Comparison of ENCODE assay signal across 17 mouse cellular contexts in genomic region chr17:85975077-85975476, GRCm38 (mm10).
A peak's percentile ranks its signal among the peaks of the same experiment; 100 is the strongest.
DNase-seq lines count a peak whose midpoint lies in the region; ATAC-seq and TF ChIP-seq lines count a peak whose summit lies in the region.
"Had no signal": no experiment of that assay in that cellular context is flagged by ENCODE, and none has a peak within 500 bp of the region (broad histone marks: within the 10 kb centered on the region; RNA-seq: fewer than 3 reads in every experiment).

No protein-coding gene starts in this region.

- no peaks in the 10 kb centered on the region for H3K27me3 ChIP-seq in heart, embryonic 12.5 days (replicated peaks)
- H3K27me3 ChIP-seq in midbrain, postnatal 0 days (ENCODE audit: insufficient read depth, low read length), result no peaks in the 10 kb centered on the region
- no peaks in the 10 kb centered on the region for H3K27me3 ChIP-seq in midbrain, embryonic 14.5 days (ENCODE audit: control insufficient read depth, insufficient read depth, low read length)
- H3K27me3 ChIP-seq in myocyte (ENCODE audit: control insufficient read depth, insufficient read depth, insufficient read length), result no peaks in the 10 kb centered on the region
- no peaks in the 10 kb centered on the region for H3K27me3 ChIP-seq in liver, postnatal 0 days (ENCODE audit: insufficient read depth, low read length)
- H3K27me3 ChIP-seq: embryonic facial prominence, embryonic 12.5 days; forebrain, embryonic 13.5 days; limb, embryonic 12.5 days; neural tube, embryonic 12.5 days had no signal

- peak; percentile 9 for DNase-seq in adrenal gland, postnatal 10 days
- no peak for DNase-seq in adrenal gland, adult 8-10 months
- peak; percentile 25 to 35 for DNase-seq in heart, adult 9 months (ENCODE audit: low spot score in 2 of 2)
- DNase-seq in midbrain, postnatal 0 days (ENCODE audit: low spot score), result peak; percentile 8
- no peak for DNase-seq in midbrain, embryonic 14.5 days
- DNase-seq in liver, postnatal 0 days, result no peak
- DNase-seq: cerebellum, postnatal 36 days; gastrocnemius, postnatal 10 days; kidney, adult 9 months; lung, embryonic 14.5 days had no signal

- H3K4me1 ChIP-seq in heart, embryonic 12.5 days (replicated peaks), result no peaks in the 10 kb centered on the region
- H3K4me1 ChIP-seq in midbrain, postnatal 0 days (ENCODE audit: insufficient read depth, low read length), result no peaks in the 10 kb centered on the region
- no peaks in the 10 kb centered on the region for H3K4me1 ChIP-seq in midbrain, embryonic 14.5 days (ENCODE audit: control insufficient read depth, insufficient read depth, low read length)
- H3K4me1 ChIP-seq in liver, postnatal 0 days (ENCODE audit: insufficient read depth), result no peaks in the 10 kb centered on the region
- H3K4me1 ChIP-seq: forebrain, embryonic 13.5 days had no signal

- no peaks in the 10 kb centered on the region for H3K36me3 ChIP-seq in heart, embryonic 12.5 days
- H3K36me3 ChIP-seq in midbrain, postnatal 0 days (ENCODE audit: insufficient read depth, low read length), result no peaks in the 10 kb centered on the region
- no peaks in the 10 kb centered on the region for H3K36me3 ChIP-seq in midbrain, embryonic 14.5 days (ENCODE audit: control insufficient read depth, insufficient read depth, low read length)
- no peaks in the 10 kb centered on the region for H3K36me3 ChIP-seq in myocyte (ENCODE audit: control insufficient read depth, insufficient read depth)
- H3K36me3 ChIP-seq in liver, postnatal 0 days (replicated peaks; ENCODE audit: insufficient read depth, low read length), result no peaks in the 10 kb centered on the region
- H3K36me3 ChIP-seq: embryonic facial prominence, embryonic 12.5 days; limb, embryonic 12.5 days; neural tube, embryonic 12.5 days had no signal

- H3K27ac ChIP-seq in heart, embryonic 12.5 days (ENCODE audit: poor library complexity, severe bottlenecking), result no peak overlapping the region
- no peak overlapping the region for H3K27ac ChIP-seq in midbrain, postnatal 0 days (ENCODE audit: low read depth, low read length)
- H3K27ac ChIP-seq in midbrain, embryonic 14.5 days (replicated peaks; ENCODE audit: low read depth, low read length), result no peak overlapping the region
- no peak overlapping the region for H3K27ac ChIP-seq in liver, postnatal 0 days (ENCODE audit: low read depth)
- H3K27ac ChIP-seq: embryonic facial prominence, embryonic 12.5 days; forebrain, embryonic 13.5 days; limb, embryonic 12.5 days; neural tube, embryonic 12.5 days had no signal

- TF ChIP-seq POLR2A in myocyte (IDR thresholded peaks at IDR 0.05; ENCODE audit: insufficient read length, low read depth), result no peak

- 71% methylated on average over 5 of the region's 5 CpGs for WGBS in heart, embryonic 12.5 days
- WGBS in midbrain, postnatal 0 days, result 60% methylated on average over 5 of the region's 5 CpGs
- WGBS in midbrain, embryonic 14.5 days, result 73% methylated on average over 5 of the region's 5 CpGs
- WGBS in liver, postnatal 0 days (ENCODE audit: insufficient replicate concordance), result 67% methylated on average over 5 of the region's 5 CpGs

- TF ChIP-seq CTCF in midbrain, postnatal 0 days (IDR thresholded peaks at IDR 0.05), result no peak
- no peak for TF ChIP-seq CTCF in liver, postnatal 0 days (IDR thresholded peaks at IDR 0.05; ENCODE audit: low read depth)

- H3K79me2 ChIP-seq in myocyte (ENCODE audit: control insufficient read depth, insufficient read depth), result no peaks in the 10 kb centered on the region

- no peaks in the 10 kb centered on the region for H3K9me3 ChIP-seq in heart, embryonic 12.5 days (replicated peaks)
- H3K9me3 ChIP-seq in midbrain, postnatal 0 days (ENCODE audit: low read length), result no peaks in the 10 kb centered on the region
- H3K9me3 ChIP-seq in midbrain, embryonic 14.5 days (ENCODE audit: control insufficient read depth, low read length), result no peaks in the 10 kb centered on the region
- no peaks in the 10 kb centered on the region for H3K9me3 ChIP-seq in liver, postnatal 0 days (ENCODE audit: low read length)
- H3K9me3 ChIP-seq: embryonic facial prominence, embryonic 12.5 days; forebrain, embryonic 13.5 days; limb, embryonic 12.5 days; neural tube, embryonic 12.5 days had no signal

- no peak overlapping the region for H3K9ac ChIP-seq in heart, embryonic 12.5 days
- H3K9ac ChIP-seq in midbrain, postnatal 0 days (replicated peaks; ENCODE audit: low read length, poor library complexity, severe bottlenecking), result no peak overlapping the region
- H3K9ac ChIP-seq in midbrain, embryonic 14.5 days (replicated peaks; ENCODE audit: low read length), result no peak overlapping the region
- no peak overlapping the region for H3K9ac ChIP-seq in liver, postnatal 0 days (replicated peaks)
- H3K9ac ChIP-seq: embryonic facial prominence, embryonic 12.5 days; forebrain, embryonic 13.5 days; limb, embryonic 12.5 days; lung, embryonic 14.5 days; neural tube, embryonic 12.5 days had no signal

- H3K4me2 ChIP-seq in heart, embryonic 12.5 days, result no peak overlapping the region
- H3K4me2 ChIP-seq in midbrain, postnatal 0 days (ENCODE audit: low read depth, low read length, poor library complexity, severe bottlenecking), result no peak overlapping the region
- no peak overlapping the region for H3K4me2 ChIP-seq in midbrain, embryonic 14.5 days (ENCODE audit: low read length)
- H3K4me2 ChIP-seq in myocyte (ENCODE audit: low read depth), result peak overlapping the region; percentile 32
- no peak overlapping the region for H3K4me2 ChIP-seq in liver, postnatal 0 days (ENCODE audit: low read depth, low read length)
- H3K4me2 ChIP-seq: embryonic facial prominence, embryonic 12.5 days; forebrain, embryonic 13.5 days; limb, embryonic 12.5 days; lung, embryonic 14.5 days; neural tube, embryonic 12.5 days had no signal

- H3ac ChIP-seq in myocyte (ENCODE audit: control insufficient read depth, insufficient read length), result no peak overlapping the region

- TF ChIP-seq EP300 in liver, postnatal 0 days (IDR thresholded peaks at IDR 0.05; ENCODE audit: low read depth), result no peak

- no peak overlapping the region for H3K4me3 ChIP-seq in heart, embryonic 12.5 days
- no peak overlapping the region for H3K4me3 ChIP-seq in midbrain, postnatal 0 days (ENCODE audit: low read depth, low read length)
- no peak overlapping the region for H3K4me3 ChIP-seq in midbrain, embryonic 14.5 days (replicated peaks; ENCODE audit: low read depth, low read length)
- no peak overlapping the region for H3K4me3 ChIP-seq in myocyte
- H3K4me3 ChIP-seq in liver, postnatal 0 days (ENCODE audit: low read depth, low read length), result no peak overlapping the region
- H3K4me3 ChIP-seq: embryonic facial prominence, embryonic 12.5 days; forebrain, embryonic 13.5 days; limb, embryonic 12.5 days; neural tube, embryonic 12.5 days had no signal

- no peak for ATAC-seq in heart, embryonic 12.5 days (ENCODE audit: insufficient number of reproducible peaks, low FRiP score)
- ATAC-seq in midbrain, postnatal 0 days (ENCODE audit: low FRiP score), result no peak
- ATAC-seq in midbrain, embryonic 14.5 days (ENCODE audit: low FRiP score, low TSS enrichment), result no peak
- ATAC-seq in liver, postnatal 0 days, result no peak
- ATAC-seq: forebrain, embryonic 13.5 days; midbrain, embryonic 16.5 days had no signal

TF ChIP-seq in myocyte, 11 proteins besides CTCF, POLR2A, EP300 and RAD21:
- TF ChIP-seq POLR2AphosphoS2 (IDR thresholded peaks at IDR 0.05; ENCODE audit: insufficient read length, low read depth), result no peak

Comparison
In these comparisons a context has a peak if more than half of its experiments do, and no peak if none do; other contexts are left out.
1. DNase-seq: peak in adrenal gland, postnatal 10 days (single experiment), heart, adult 9 months (2 of 2) and midbrain, postnatal 0 days (single experiment); none in adrenal gland, adult 8-10 months (single experiment), midbrain, embryonic 14.5 days (single experiment) and liver, postnatal 0 days (single experiment).